ENCODE assay signal across 21 mouse cellular contexts in genomic region chr19:34848164-34848563, GRCm38 (mm10). TPM values are rescaled to one million over a fixed set of nuclear protein-coding genes. Genes with fewer than 3 reads are reported as not detected.
A peak's percentile ranks its signal among the peaks of the same experiment; 100 is the strongest.
DNase-seq lines count a peak whose midpoint lies in the region; ATAC-seq and TF ChIP-seq lines count a peak whose summit lies in the region.
"Had no signal": no experiment of that assay in that cellular context is flagged by ENCODE, and none has a peak within 500 bp of the region (broad histone marks: within the 10 kb centered on the region; RNA-seq: fewer than 3 reads in every experiment).

No protein-coding gene starts in this region.

- no peak for TF ChIP-seq CTCF in heart, adult 2 months (IDR thresholded peaks at IDR 0.05)
- TF ChIP-seq CTCF in MEL (IDR thresholded peaks at IDR 0.05 in 2 of 3, conservative IDR thresholded peaks at IDR 0.05 in 1 of 3; ENCODE audit: control insufficient read depth in 1 of 3, insufficient read depth in 1 of 3, low read depth in 2 of 3, low read length in 3 of 3, poor library complexity in 1 of 3, severe bottlenecking in 1 of 3) = no peak
- no peak for TF ChIP-seq CTCF in liver, postnatal 0 days (IDR thresholded peaks at IDR 0.05; ENCODE audit: low read depth)

- H3K9me3 ChIP-seq in MEL (replicated peaks; ENCODE audit: insufficient read depth, low read length) = no peaks in the 10 kb centered on the region
- no peaks in the 10 kb centered on the region for H3K9me3 ChIP-seq in liver, embryonic 12.5 days (replicated peaks)
- H3K9me3 ChIP-seq in liver, postnatal 0 days (ENCODE audit: low read length) = no peaks in the 10 kb centered on the region
- H3K9me3 ChIP-seq in midbrain, embryonic 14.5 days (ENCODE audit: control insufficient read depth, low read length) = no peaks in the 10 kb centered on the region
- H3K9me3 ChIP-seq: embryonic facial prominence, embryonic 13.5 days; forebrain, embryonic 13.5 days; heart, embryonic 13.5 days had no signal

- no peak for DNase-seq in heart, adult 2 months
- no peak for DNase-seq in heart, postnatal 4 days
- DNase-seq in MEL (ENCODE audit: low read depth, low spot score) = peak; percentile 76
- no peak for DNase-seq in liver, postnatal 0 days
- DNase-seq in cerebellum, adult 18-20 months = no peak
- DNase-seq in midbrain, embryonic 14.5 days = no peak
- DNase-seq in urinary bladder, postnatal 36 days (ENCODE audit: low spot score in 2 of 2) = no peak
- DNase-seq: adrenal gland, adult 2 months; adrenal gland, postnatal 36 days; cerebellum, adult 11 months; cerebellum, adult 9-10 months; cerebellum, postnatal 25 days; forebrain, postnatal 0 days; gastrocnemius, postnatal 14 days; heart, postnatal 10 days had no signal

- no peaks in the 10 kb centered on the region for H3K79me2 ChIP-seq in heart, adult 2 months (replicated peaks; ENCODE audit: control insufficient read depth, insufficient read depth, low read length)
- peaks cover 7% of the 10 kb centered on the region for H3K79me2 ChIP-seq in MEL (ENCODE audit: control insufficient read depth, insufficient read depth, low read length, poor library complexity)

- no peaks in the 10 kb centered on the region for H3K27me3 ChIP-seq in heart, adult 2 months (ENCODE audit: control insufficient read depth, insufficient read depth, low read length)
- no peaks in the 10 kb centered on the region for H3K27me3 ChIP-seq in MEL (ENCODE audit: control insufficient read depth in 1 of 2, insufficient read depth in 2 of 2, low read length in 2 of 2)
- no peaks in the 10 kb centered on the region for H3K27me3 ChIP-seq in liver, embryonic 12.5 days (replicated peaks)
- no peaks in the 10 kb centered on the region for H3K27me3 ChIP-seq in liver, postnatal 0 days (ENCODE audit: insufficient read depth, low read length)
- H3K27me3 ChIP-seq in midbrain, embryonic 14.5 days (ENCODE audit: control insufficient read depth, insufficient read depth, low read length) = no peaks in the 10 kb centered on the region
- H3K27me3 ChIP-seq: embryonic facial prominence, embryonic 13.5 days; forebrain, embryonic 13.5 days; heart, embryonic 13.5 days had no signal

- WGBS in heart, adult 2 months = 76% methylated on average over 9 of the region's 9 CpGs
- 28% methylated on average over 9 of the region's 9 CpGs for WGBS in liver, embryonic 12.5 days (ENCODE audit: insufficient replicate concordance)
- WGBS in liver, postnatal 0 days (ENCODE audit: insufficient replicate concordance) = 48% methylated on average over 9 of the region's 9 CpGs
- WGBS in midbrain, embryonic 14.5 days = 91% methylated on average over 9 of the region's 9 CpGs

- no peak for TF ChIP-seq RAD21 in MEL (IDR thresholded peaks at IDR 0.05; ENCODE audit: low read depth, low read length)

- H3K4me2 ChIP-seq in liver, embryonic 12.5 days = peak overlapping the region; percentile 29
- H3K4me2 ChIP-seq in liver, postnatal 0 days (ENCODE audit: low read depth, low read length) = no peak overlapping the region
- H3K4me2 ChIP-seq in midbrain, embryonic 14.5 days (ENCODE audit: low read length) = no peak overlapping the region
- H3K4me2 ChIP-seq: embryonic facial prominence, embryonic 13.5 days; forebrain, embryonic 13.5 days; heart, embryonic 13.5 days; hindbrain, embryonic 14.5 days had no signal

- intact Hi-C loops in heart, adult 2 months (cut with DNase I) = no loop called here

- no peak overlapping the region for H3K4me3 ChIP-seq in heart, adult 2 months
- peak overlapping the region in 1 of 2 experiments; percentile 1; a peak in 1 of 4 replicates for H3K4me3 ChIP-seq in MEL (ENCODE audit: control insufficient read depth in 1 of 2, insufficient read depth in 1 of 2, low read depth in 2 of 2, low read length in 2 of 2)
- no peak overlapping the region for H3K4me3 ChIP-seq in liver, embryonic 12.5 days
- H3K4me3 ChIP-seq in liver, postnatal 0 days (ENCODE audit: low read depth, low read length) = no peak overlapping the region
- no peak overlapping the region for H3K4me3 ChIP-seq in midbrain, embryonic 14.5 days (replicated peaks; ENCODE audit: low read depth, low read length)
- H3K4me3 ChIP-seq: embryonic facial prominence, embryonic 13.5 days; forebrain, embryonic 13.5 days; heart, embryonic 13.5 days; hindbrain, embryonic 10.5 days had no signal

- no peak overlapping the region for H3K9ac ChIP-seq in heart, adult 2 months (ENCODE audit: low read depth, low read length)
- peak overlapping the region; percentile 30 for H3K9ac ChIP-seq in MEL (ENCODE audit: control insufficient read depth, low read depth, low read length, poor library complexity, severe bottlenecking)
- H3K9ac ChIP-seq in liver, embryonic 12.5 days = no peak overlapping the region
- no peak overlapping the region for H3K9ac ChIP-seq in liver, postnatal 0 days (replicated peaks)
- no peak overlapping the region for H3K9ac ChIP-seq in midbrain, embryonic 14.5 days (replicated peaks; ENCODE audit: low read length)
- H3K9ac ChIP-seq: embryonic facial prominence, embryonic 13.5 days; forebrain, embryonic 13.5 days; forebrain, postnatal 0 days; heart, embryonic 13.5 days; hindbrain, embryonic 14.5 days had no signal

- H3K36me3 ChIP-seq in heart, adult 2 months (ENCODE audit: control insufficient read depth, insufficient read depth, low read length) = peaks cover 5% of the 10 kb centered on the region
- peaks cover 0 to 52% of the 10 kb centered on the region in 2 experiments; a peak in 2 of 4 replicates for H3K36me3 ChIP-seq in MEL (ENCODE audit: control insufficient read depth in 1 of 2, insufficient read depth in 2 of 2, low read length in 2 of 2)
- H3K36me3 ChIP-seq in liver, embryonic 12.5 days = no peaks in the 10 kb centered on the region
- no peaks in the 10 kb centered on the region for H3K36me3 ChIP-seq in liver, postnatal 0 days (replicated peaks; ENCODE audit: insufficient read depth, low read length)
- no peaks in the 10 kb centered on the region for H3K36me3 ChIP-seq in midbrain, embryonic 14.5 days (ENCODE audit: control insufficient read depth, insufficient read depth, low read length)
- H3K36me3 ChIP-seq: embryonic facial prominence, embryonic 13.5 days; heart, embryonic 13.5 days had no signal

- TF ChIP-seq EP300 in heart, adult 2 months (IDR thresholded peaks at IDR 0.05; ENCODE audit: insufficient read depth, low read depth, low read length) = no peak
- TF ChIP-seq EP300 in MEL (IDR thresholded peaks at IDR 0.05; ENCODE audit: low read depth in 1 of 2, low read length in 2 of 2) = peak in 1 of 2 experiments; percentile 75; a peak in 3 of 4 replicates
- no peak for TF ChIP-seq EP300 in liver, postnatal 0 days (IDR thresholded peaks at IDR 0.05; ENCODE audit: low read depth)

- H3K27ac ChIP-seq in heart, adult 2 months = peak overlapping the region; percentile 43
- H3K27ac ChIP-seq in MEL (ENCODE audit: control insufficient read depth, low read depth, low read length) = peak overlapping the region; percentile 96
- H3K27ac ChIP-seq in liver, embryonic 12.5 days = peak overlapping the region; percentile 43
- 0 out of 2 replicates have a peak overlapping the region, but pooled peaks have one; percentile 12 for H3K27ac ChIP-seq in liver, postnatal 0 days (ENCODE audit: low read depth)
- H3K27ac ChIP-seq in midbrain, embryonic 14.5 days (replicated peaks; ENCODE audit: low read depth, low read length) = no peak overlapping the region
- H3K27ac ChIP-seq: embryonic facial prominence, embryonic 13.5 days; forebrain, embryonic 13.5 days; heart, embryonic 13.5 days; hindbrain, embryonic 10.5 days; hindbrain, embryonic 14.5 days had no signal

- H3K4me1 ChIP-seq in heart, adult 2 months (ENCODE audit: control insufficient read depth, insufficient read depth, low read length) = peaks cover 6% of the 10 kb centered on the region
- H3K4me1 ChIP-seq in MEL (ENCODE audit: control insufficient read depth in 1 of 2, insufficient read depth in 2 of 2, low read length in 2 of 2) = peaks cover 26 to 47% of the 10 kb centered on the region in 2 experiments
- H3K4me1 ChIP-seq in liver, embryonic 12.5 days = peaks cover 72% of the 10 kb centered on the region
- peaks cover 18% of the 10 kb centered on the region for H3K4me1 ChIP-seq in liver, postnatal 0 days (ENCODE audit: insufficient read depth)
- no peaks in the 10 kb centered on the region for H3K4me1 ChIP-seq in midbrain, embryonic 14.5 days (ENCODE audit: control insufficient read depth, insufficient read depth, low read length)
- H3K4me1 ChIP-seq: forebrain, embryonic 13.5 days; hindbrain, embryonic 10.5 days had no signal

- no peak for TF ChIP-seq POLR2A in heart, adult 2 months (IDR thresholded peaks at IDR 0.05; ENCODE audit: insufficient read depth, low read depth, low read length)
- no peak for TF ChIP-seq POLR2A in MEL (IDR thresholded peaks at IDR 0.05; ENCODE audit: control insufficient read depth in 1 of 2, insufficient read depth in 1 of 2, low read depth in 1 of 2, low read length in 2 of 2, poor library complexity in 1 of 2)

- ATAC-seq in liver, embryonic 12.5 days = peak; percentile 23; the same call in 1 of the 2 replicates
- no peak for ATAC-seq in liver, postnatal 0 days
- ATAC-seq in midbrain, embryonic 14.5 days (ENCODE audit: low FRiP score, low TSS enrichment) = no peak
- ATAC-seq: forebrain, embryonic 13.5 days; forebrain, postnatal 0 days had no signal

TF ChIP-seq in MEL, 35 proteins besides CTCF, POLR2A, EP300 and RAD21 (continues in another document):
- TF ChIP-seq GABPA (IDR thresholded peaks at IDR 0.05; ENCODE audit: low read depth, low read length) (no peak), USF1 (IDR thresholded peaks at IDR 0.05; ENCODE audit: low read depth, low read length) (no peak), NELFE (IDR thresholded peaks at IDR 0.05; ENCODE audit: low read depth, low read length) (no peak), SIN3A (IDR thresholded peaks at IDR 0.05; ENCODE audit: low read length) (peak; percentile 44; the same call in 1 of the 2 replicates), ZC3H11A (IDR thresholded peaks at IDR 0.05; ENCODE audit: low read depth, low read length) (0 out of 2 replicates have a peak, but pooled peaks have one; percentile 1), E2F4 (IDR thresholded peaks at IDR 0.05; ENCODE audit: borderline replicate concordance, low read depth, low read length) (no peak), TAL1 (IDR thresholded peaks at IDR 0.05; ENCODE audit: low read length) (peak; percentile 73), POLR2AphosphoS5 (IDR thresholded peaks at IDR 0.05; ENCODE audit: borderline replicate concordance, low read depth, low read length) (no peak), MXI1 (IDR thresholded peaks at IDR 0.05; ENCODE audit: low read depth, low read length) (peak; percentile 62; the same call in 1 of the 2 replicates)

RNA-seq across cellular contexts. Expression of gene Pank1, which starts 31.1 kb away (rescaled TPM):
- 10 to 100 TPM; 38.1 to 48.3 TPM for total RNA-seq in heart, adult 2 months (2021)
- 6.5 and 10.0 TPM in 2 replicates for polyA plus RNA-seq in heart, adult 2 months (2012; rRNA removed)
- total RNA-seq in heart, postnatal 4 days (2021) = 10 to 100 TPM; 27.3 to 29.0 TPM
- total RNA-seq in MEL (2012; rRNA removed) = 6.3 and 7.2 TPM in 2 replicates
- 1 to 10 TPM in 1 of 2 experiments, not detected in 1; 7.6 TPM for polyA plus RNA-seq in MEL (2012; ENCODE audit: insufficient read depth in 1 of 2, insufficient read length in 2 of 2, low read depth in 1 of 2, low replicate concordance in 2 of 2, missing spikeins in 1 of 2)
- 6.5 and 6.7 TPM in 2 replicates for polyA plus RNA-seq in liver, embryonic 12.5 days (2016; fragmentation: Nextera tagmentation; extraction: Ambion mirVana)
- polyA plus RNA-seq in liver, postnatal 0 days (2015; fragmentation: Nextera tagmentation; extraction: Ambion mirVana) = 44.5 and 48.4 TPM in 2 replicates
- 10.5 and 10.7 TPM in 2 replicates for polyA plus RNA-seq in midbrain, embryonic 14.5 days (2014; fragmentation: Nextera tagmentation; extraction: Ambion mirVana)
